Mouse (Mus musculus): ENCODE results near the gene Fzd1.

Gene Fzd1

GRCm38 (mm10) chr5:4742722-4743121, 15.1 kb downstream of the Fzd1 start:
- DNase-seq: no peak

- no peak for DNase-seq
Observed at GRCm38 (mm10) chr5:4737013-4737412, 20.8 kb downstream of the Fzd1 start.

GRCm38 (mm10) chr5:4735461-4735860, 22.4 kb downstream of the Fzd1 start:
- DNase-seq: no peak

GRCm38 (mm10) chr5:4733239-4733638, 24.6 kb downstream of the Fzd1 start:
- no peak for DNase-seq

- DNase-seq: no peak
Observed at GRCm38 (mm10) chr5:4732241-4733229, 25.3 kb downstream of the Fzd1 start.

- no peak for DNase-seq
Observed at GRCm38 (mm10) chr5:4731743-4732215, 26.1 kb downstream of the Fzd1 start.

GRCm38 (mm10) chr5:4731064-4731463, 26.8 kb downstream of the Fzd1 start:
- no peak for DNase-seq

Measured in cerebellum, adult 8-10 months (tissue).